In the genomic region with DNA sequence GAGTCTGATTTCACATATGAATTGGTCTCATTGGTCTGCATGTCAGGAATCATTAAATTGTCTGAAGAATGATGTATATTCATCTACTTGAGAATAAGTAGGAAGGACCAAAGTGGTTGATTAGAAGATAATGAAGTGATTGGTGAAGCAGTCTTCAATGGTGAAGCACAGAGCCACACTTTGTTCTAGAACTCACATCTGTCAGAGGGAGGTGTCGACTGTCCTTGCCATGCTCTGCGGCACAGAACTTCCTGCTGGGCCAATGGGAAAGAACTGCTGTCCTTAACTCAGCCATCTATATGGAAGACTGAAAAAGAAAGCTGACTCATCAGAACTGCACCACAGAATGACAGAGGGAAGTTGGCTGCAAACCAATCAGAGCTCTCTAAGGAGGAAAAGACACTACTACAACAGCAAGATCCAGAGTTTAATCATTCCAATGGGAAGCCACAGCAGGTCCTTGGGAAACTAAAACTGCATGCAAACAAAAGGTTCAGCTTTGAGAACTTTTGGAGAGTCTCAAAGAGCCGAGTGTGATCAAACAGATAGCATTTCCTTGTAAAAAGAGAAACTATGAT, we compare ENCODE assay signal across 12 mouse cellular contexts.
"Had no signal": no experiment of that assay in that cellular context is flagged by ENCODE, and none has a peak within 500 bp of the region (broad histone marks: within the 10 kb centered on the region; RNA-seq: fewer than 3 reads in every experiment).

No protein-coding gene starts in this region.

- H3K27ac ChIP-seq: kidney, postnatal 0 days; layer of hippocampus, adult 2 months; liver, embryonic 15.5 days; stomach, postnatal 0 days had no signal

- H3K9me3 ChIP-seq: liver, embryonic 15.5 days had no signal

- H3K4me1 ChIP-seq: liver, embryonic 15.5 days had no signal

- H3K4me3 ChIP-seq: layer of hippocampus, adult 2 months; liver, embryonic 15.5 days had no signal

- H3K36me3 ChIP-seq: liver, embryonic 15.5 days had no signal

- ATAC-seq: midbrain, embryonic 16.5 days had no signal

- H3K9ac ChIP-seq: liver, embryonic 15.5 days had no signal

- H3K27me3 ChIP-seq: liver, embryonic 15.5 days had no signal

- H3K4me2 ChIP-seq: liver, embryonic 11.5 days; liver, embryonic 15.5 days had no signal

- DNase-seq: kidney, adult 8-10 months; kidney, postnatal 4 days; left cerebral cortex, postnatal 4 days; lung, adult 2 months; lung, postnatal 36 days; thymus, postnatal 4 days had no signal
